Mouse (Mus musculus) limb, embryonic 11.5 days (tissue): Measurements from ENCODE around the gene Pdzd7. TPM values are rescaled to one million over a fixed set of nuclear protein-coding genes. Genes with fewer than 3 reads are reported as not detected.

ENCODE experiments used
- ATAC-seq: fragments of 200-750 bp; cut with Nextera tagmentation; 2 replicates; pipeline ENCODE4 v1.8.0; 2017; ENCODE audit warnings: low read depth; ENCODE audit not compliant: insufficient number of reproducible peaks, low FRiP score, low TSS enrichment
- DNase-seq: peaks from one replicate; pipeline ENCODE4 v3.0.0-alpha.2; 2015; ENCODE audit warnings: low spot score
- H3K27ac ChIP-seq: fragments of 300-500 bp; sonication (generic); replicated peaks from 2 replicates; pipeline ENCODE4 v1.5.1; 2014; ENCODE audit warnings: low read depth, mild to moderate bottlenecking, low read length
- H3K27me3 ChIP-seq: fragments of 300-500 bp; sonication (generic); 2 replicates; pipeline ENCODE4 v1.6.1; 2014; ENCODE audit warnings: mild to moderate bottlenecking, low read length, mixed read lengths; ENCODE audit not compliant: control insufficient read depth, insufficient read depth
- H3K36me3 ChIP-seq: fragments of 300-500 bp; sonication (generic); 2 replicates; pipeline ENCODE4 v1.6.1; 2014; ENCODE audit warnings: mild to moderate bottlenecking, low read length, moderate library complexity, mixed read lengths; ENCODE audit not compliant: control insufficient read depth, insufficient read depth
- H3K4me1 ChIP-seq: fragments of 300-500 bp; sonication (generic); 2 replicates; pipeline ENCODE4 v1.6.1; 2014; ENCODE audit warnings: low read length, mixed read lengths; ENCODE audit not compliant: control insufficient read depth, insufficient read depth
- H3K4me2 ChIP-seq: fragments of 300-500 bp; sonication (generic); 2 replicates; pipeline ENCODE4 v1.6.1; 2014; ENCODE audit warnings: low read depth, mild to moderate bottlenecking, moderate library complexity; ENCODE audit not compliant: severe bottlenecking
- H3K4me3 ChIP-seq: fragments of 300-500 bp; sonication (generic); 2 replicates; pipeline ENCODE4 v1.5.1; 2014; ENCODE audit warnings: low read depth, low read length
- H3K9ac ChIP-seq: fragments of 300-500 bp; sonication (generic); 2 replicates; pipeline ENCODE4 v1.6.1; 2014; ENCODE audit warnings: mild to moderate bottlenecking, low read length
- H3K9me3 ChIP-seq: fragments of 300-500 bp; sonication (generic); 2 replicates; pipeline ENCODE4 v1.6.1; 2016; ENCODE audit warnings: low read length; ENCODE audit not compliant: control insufficient read depth
- WGBS: fragments of 180-500 bp; shearing (Covaris S2); extraction: QIAGEN DNeasy Blood & Tissue Kit; methylation state at CpG from one replicate; pipeline ENCODE4 v1.1.7; 2014; 5-methylcytosine and 5-hydroxymethylcytosine counted together
- polyA plus RNA-seq: library from polyadenylated mRNA; unstranded; fragments of >200 nt; fragmentation: Nextera tagmentation; extraction: Ambion mirVana; gene quantifications from 2 replicates; pipeline ENCODE4 v1.2.1, GENCODE M21; 2014

Gene Pdzd7
- polyA plus RNA-seq, 1 experiment from 2014 or later, result 0.21 TPM

GRCm38 (mm10) chr19:45014335-45014971 is 31.1 kb downstream of the Pdzd7 start, which contains the start of gene Lzts2:
Lzts2 (plus strand) TSS chr19:45014414.
- Histone ChIP-seq H3K4me1 (peaks cover 38% of the 10 kb centered on the region), H3K4me3 (peak within 1 kb of the TSS; percentile 78), H3K36me3 (peaks cover 10% of the 10 kb centered on the region), H3K9me3 (no peaks in the 10 kb centered on the region), H3K9ac (peak within 1 kb of the TSS; percentile 75), H3K4me2 (peak within 1 kb of the TSS; percentile 95), H3K27ac (peak within 1 kb of the TSS; percentile 92), H3K27me3 (no peaks in the 10 kb centered on the region)
- DNase-seq (peak; percentile 69), ATAC-seq (peak; percentile 12; the same call in 1 of the 2 replicates)
- WGBS, result 4% methylated on average over 10 of the region's 10 CpGs

GRCm38 (mm10) chr19:45013581-45014225 is 31.8 kb downstream of the Pdzd7 start:
- Histone ChIP-seq H3K9ac (peak overlapping the region; percentile 27; the same call in 1 of the 2 replicates), H3K27me3 (no peaks in the 10 kb centered on the region), H3K27ac (peak overlapping the region; percentile 92), H3K36me3 (peaks cover 10% of the 10 kb centered on the region), H3K9me3 (no peaks in the 10 kb centered on the region), H3K4me3 (no peak overlapping the region), H3K4me1 (peaks cover 34% of the 10 kb centered on the region), H3K4me2 (peak overlapping the region; percentile 95; the same call in 1 of the 2 replicates)
- no peak for ATAC-seq
- WGBS, result 32% methylated on average over 6 of the region's 6 CpGs
- peak; percentile 55 for DNase-seq

- H3K4me1 ChIP-seq, result peaks cover 34% of the 10 kb centered on the region
- H3K27ac ChIP-seq, result peak overlapping the region; percentile 92
- no peaks in the 10 kb centered on the region for H3K27me3 ChIP-seq
- H3K36me3 ChIP-seq, result peaks cover 10% of the 10 kb centered on the region
- DNase-seq (no peak), ATAC-seq (no peak)
- no peak overlapping the region for H3K4me3 ChIP-seq
- WGBS, result 41% methylated on average over 6 of the region's 6 CpGs
- H3K9me3 ChIP-seq, result no peaks in the 10 kb centered on the region
- no peak overlapping the region for H3K4me2 ChIP-seq
- H3K9ac ChIP-seq, result peak overlapping the region; percentile 18; the same call in 1 of the 2 replicates
Observed at GRCm38 (mm10) chr19:45012636-45013035, 32.9 kb downstream of the Pdzd7 start.

- H3K4me2 ChIP-seq, result no peak overlapping the region
- WGBS, result 72% methylated on average over 8 of the region's 8 CpGs
- H3K27ac ChIP-seq, result peak overlapping the region; percentile 92; the same call in 1 of the 2 replicates
- peaks cover 10% of the 10 kb centered on the region for H3K36me3 ChIP-seq
- ATAC-seq (no peak), DNase-seq (no peak)
- peaks cover 34% of the 10 kb centered on the region for H3K4me1 ChIP-seq
- no peak overlapping the region for H3K4me3 ChIP-seq
- H3K27me3 ChIP-seq, result no peaks in the 10 kb centered on the region
- peak overlapping the region; percentile 18; the same call in 1 of the 2 replicates for H3K9ac ChIP-seq
- H3K9me3 ChIP-seq, result no peaks in the 10 kb centered on the region
Observed at GRCm38 (mm10) chr19:45012219-45012618, 33.3 kb downstream of the Pdzd7 start.

GRCm38 (mm10) chr19:45010646-45011045 is 34.9 kb downstream of the Pdzd7 start:
- H3K36me3 ChIP-seq, result peaks cover 10% of the 10 kb centered on the region
- WGBS, result 93% methylated on average over 4 of the region's 4 CpGs

GRCm38 (mm10) chr19:45007425-45008191 is 37.9 kb downstream of the Pdzd7 start:
- Histone ChIP-seq H3K9me3 (no peaks in the 10 kb centered on the region), H3K27ac (no peak overlapping the region), H3K4me3 (peak overlapping the region; percentile 99), H3K4me1 (peaks cover 15% of the 10 kb centered on the region), H3K27me3 (no peaks in the 10 kb centered on the region), H3K9ac (no peak overlapping the region), H3K4me2 (peak overlapping the region; percentile 94), H3K36me3 (peaks cover 13% of the 10 kb centered on the region)
- ATAC-seq (no peak), DNase-seq (no peak)
- WGBS, result 94% methylated on average over 20 of the region's 20 CpGs

More at GRCm38 (mm10) chr19:45010646-45011045, 34.9 kb downstream of the Pdzd7 start:
- no peak for DNase-seq
- H3K27me3 ChIP-seq, result no peaks in the 10 kb centered on the region
- no peak overlapping the region for H3K9ac ChIP-seq
- ATAC-seq, result no peak
- H3K4me2 ChIP-seq, result no peak overlapping the region
- no peaks in the 10 kb centered on the region for H3K9me3 ChIP-seq
- H3K4me1 ChIP-seq, result peaks cover 32% of the 10 kb centered on the region
- H3K4me3 ChIP-seq, result no peak overlapping the region
- H3K27ac ChIP-seq, result no peak overlapping the region

- WGBS, result 49% methylated on average over 17 of the region's 17 CpGs
- H3K9me3 ChIP-seq, result no peaks in the 10 kb centered on the region
- H3K27me3 ChIP-seq, result no peaks in the 10 kb centered on the region
- DNase-seq (no peak), ATAC-seq (no peak)
- peaks cover 13% of the 10 kb centered on the region for H3K36me3 ChIP-seq
- H3K4me3 ChIP-seq, result peak overlapping the region; percentile 99
- H3K4me2 ChIP-seq, result peak overlapping the region; percentile 94
- peak overlapping the region; percentile 56; the same call in 1 of the 2 replicates for H3K27ac ChIP-seq
- H3K4me1 ChIP-seq, result peaks cover 10% of the 10 kb centered on the region
- H3K9ac ChIP-seq, result peak overlapping the region; percentile 85
Observed at GRCm38 (mm10) chr19:45007021-45007420, 38.5 kb downstream of the Pdzd7 start.
